In the genomic region with DNA sequence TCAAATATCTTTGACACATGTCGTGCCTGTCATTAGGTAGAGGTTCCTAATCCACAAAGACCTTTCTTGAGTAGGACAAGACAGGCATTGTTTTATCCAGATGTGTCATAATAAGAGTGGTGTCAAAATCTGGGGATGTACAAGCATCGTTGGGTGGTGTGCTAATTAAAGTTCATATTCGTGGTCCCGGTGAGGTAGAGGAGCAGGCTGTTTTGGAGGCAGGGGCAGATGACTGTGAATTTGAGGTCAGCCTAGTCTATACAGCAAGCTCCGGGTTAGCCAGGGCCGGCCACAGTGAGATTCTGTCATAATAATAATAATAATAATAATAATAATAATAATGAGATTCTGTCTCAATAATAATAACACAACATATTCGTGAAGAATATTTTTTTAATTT, we compare ENCODE assay signal across 8 mouse cellular contexts. TPM values are rescaled to one million over a fixed set of nuclear protein-coding genes. Genes with fewer than 3 reads are reported as not detected.
A peak's percentile ranks its signal among the peaks of the same experiment; 100 is the strongest.
DNase-seq lines count a peak whose midpoint lies in the region; ATAC-seq and TF ChIP-seq lines count a peak whose summit lies in the region.

No protein-coding gene starts in this region.

- 38% methylated on average over 7 of the region's 7 CpGs for WGBS in kidney, embryonic 15.5 days
- WGBS in bone marrow, adult 2 months = 7% methylated on average over 7 of the region's 7 CpGs
- 44% methylated on average over 7 of the region's 7 CpGs for WGBS in hindbrain, embryonic 15.5 days
- WGBS in midbrain, embryonic 16.5 days = 44% methylated on average over 7 of the region's 7 CpGs

- peaks cover 8% of the 10 kb centered on the region for H3K4me1 ChIP-seq in kidney, embryonic 15.5 days
- peaks cover 2% of the 10 kb centered on the region; the same call in 1 of the 2 replicates for H3K4me1 ChIP-seq in bone marrow, adult 2 months (ENCODE audit: control insufficient read depth, insufficient read depth, low read length)
- H3K4me1 ChIP-seq in hindbrain, embryonic 15.5 days (replicated peaks) = peaks cover 15% of the 10 kb centered on the region
- peaks cover 8% of the 10 kb centered on the region for H3K4me1 ChIP-seq in midbrain, embryonic 16.5 days (ENCODE audit: control insufficient read depth, insufficient read depth, low read length)

- peak overlapping the region; percentile 97 for H3K9ac ChIP-seq in kidney, embryonic 15.5 days
- peak overlapping the region; percentile 85 for H3K9ac ChIP-seq in hindbrain, embryonic 15.5 days
- peak overlapping the region; percentile 99 for H3K9ac ChIP-seq in midbrain, embryonic 16.5 days (ENCODE audit: low read depth, low read length)

- peak overlapping the region; percentile 60 for H3K4me2 ChIP-seq in kidney, embryonic 15.5 days
- H3K4me2 ChIP-seq in hindbrain, embryonic 15.5 days = peak overlapping the region; percentile 74
- H3K4me2 ChIP-seq in midbrain, embryonic 16.5 days (ENCODE audit: low read length) = peak overlapping the region; percentile 68

- no peak for DNase-seq in kidney, postnatal 36 days
- no peak for DNase-seq in frontal cortex, adult 2 months (ENCODE audit: extremely low spot score in 1 of 2, low spot score in 1 of 2)
- no peak for DNase-seq in gastrocnemius, postnatal 36 days

- TF ChIP-seq POLR2A in bone marrow, adult 2 months (IDR thresholded peaks at IDR 0.05; ENCODE audit: borderline replicate concordance, control insufficient read depth, low read depth, low read length) = no peak

- H3K36me3 ChIP-seq in kidney, embryonic 15.5 days = peaks cover 3% of the 10 kb centered on the region; the same call in 1 of the 2 replicates
- H3K36me3 ChIP-seq in hindbrain, embryonic 15.5 days = no peaks in the 10 kb centered on the region
- H3K36me3 ChIP-seq in midbrain, embryonic 16.5 days (ENCODE audit: control insufficient read depth, insufficient read depth, low read length) = no peaks in the 10 kb centered on the region

- no peaks in the 10 kb centered on the region for H3K27me3 ChIP-seq in kidney, embryonic 15.5 days
- no peaks in the 10 kb centered on the region for H3K27me3 ChIP-seq in hindbrain, embryonic 15.5 days
- no peaks in the 10 kb centered on the region for H3K27me3 ChIP-seq in midbrain, embryonic 16.5 days (ENCODE audit: control insufficient read depth, insufficient read depth, low read depth, low read length)

- ATAC-seq in kidney, embryonic 15.5 days (replicated peaks; ENCODE audit: low FRiP score) = no peak
- no peak for ATAC-seq in hindbrain, embryonic 15.5 days (ENCODE audit: low FRiP score, low read depth)
- ATAC-seq in midbrain, embryonic 16.5 days = 0 out of 2 replicates have a peak, but pooled peaks have one; percentile 29
- no peak for ATAC-seq in erythroid progenitor cell, adult 5-6 weeks (replicated peaks; ENCODE audit: low FRiP score, poor library complexity, severe bottlenecking)

- TF ChIP-seq CTCF in bone marrow, adult 2 months (IDR thresholded peaks at IDR 0.05; ENCODE audit: control insufficient read depth, insufficient read depth, low read length) = no peak

- H3K9me3 ChIP-seq in kidney, embryonic 15.5 days (replicated peaks) = no peaks in the 10 kb centered on the region
- H3K9me3 ChIP-seq in hindbrain, embryonic 15.5 days = no peaks in the 10 kb centered on the region
- H3K9me3 ChIP-seq in midbrain, embryonic 16.5 days (replicated peaks; ENCODE audit: control insufficient read depth, low read length, poor library complexity, severe bottlenecking) = no peaks in the 10 kb centered on the region

- peak overlapping the region; percentile 94 for H3K4me3 ChIP-seq in kidney, embryonic 15.5 days (replicated peaks)
- peak overlapping the region; percentile 100 for H3K4me3 ChIP-seq in bone marrow, adult 2 months (replicated peaks; ENCODE audit: control insufficient read depth, low read depth, low read length)
- peak overlapping the region; percentile 82 for H3K4me3 ChIP-seq in hindbrain, embryonic 15.5 days
- H3K4me3 ChIP-seq in midbrain, embryonic 16.5 days (ENCODE audit: low read depth, low read length) = peak overlapping the region; percentile 97

- intact Hi-C loops in gastrocnemius, postnatal 36 days (cut with DNase I) = no loop called here

- no peak overlapping the region for H3K27ac ChIP-seq in kidney, embryonic 15.5 days
- no peak overlapping the region for H3K27ac ChIP-seq in bone marrow, adult 2 months (ENCODE audit: control insufficient read depth, insufficient read depth, low read depth, low read length, poor library complexity)
- H3K27ac ChIP-seq in hindbrain, embryonic 15.5 days (replicated peaks) = no peak overlapping the region
- peak overlapping the region; percentile 93; the same call in 1 of the 2 replicates for H3K27ac ChIP-seq in midbrain, embryonic 16.5 days (ENCODE audit: low read length)

RNA-seq across cellular contexts. Expression of a gene that starts 5.9 kb away (rescaled TPM):
- 32.4 and 32.6 TPM in 2 replicates for polyA plus RNA-seq in kidney, embryonic 15.5 days (2015; fragmentation: Nextera tagmentation; extraction: Ambion mirVana)
- 33.1 and 66.0 TPM in 2 replicates for polyA plus RNA-seq in bone marrow, adult 2 months (2011; ENCODE audit: insufficient read depth, insufficient read length, low replicate concordance, missing spikeins)
- polyA plus RNA-seq in hindbrain, embryonic 15.5 days (2015; fragmentation: Nextera tagmentation; extraction: Ambion mirVana) = 35.9 and 36.8 TPM in 2 replicates
- 35.4 and 40.8 TPM in 2 replicates for polyA plus RNA-seq in midbrain, embryonic 16.5 days (2015; fragmentation: Nextera tagmentation; extraction: Ambion mirVana)
- polyA plus RNA-seq in frontal cortex, adult 2 months (2012; rRNA removed) = 67.2 TPM in 2 replicates
- total RNA-seq in gastrocnemius, postnatal 36 days (2021) = 10 to 100 TPM; 22.7 to 28.1 TPM
- total RNA-seq in erythroid progenitor cell, adult 5-6 weeks (2015; ENCODE audit: low replicate concordance) = 92.3 and 118 TPM in 2 replicates
- total RNA-seq in erythroid progenitor cell, adult 5-6 weeks (2017; ENCODE audit: low replicate concordance) = 148 and 163 TPM in 2 replicates

RNA-seq across cellular contexts. Expression of a gene that starts 21.0 kb away (rescaled TPM):
- 6.1 and 6.3 TPM in 2 replicates for polyA plus RNA-seq in kidney, embryonic 15.5 days (2015; fragmentation: Nextera tagmentation; extraction: Ambion mirVana)
- polyA plus RNA-seq in bone marrow, adult 2 months (2011; ENCODE audit: insufficient read depth, insufficient read length, low replicate concordance, missing spikeins) = 6.6 and 17.9 TPM in 2 replicates
- polyA plus RNA-seq in hindbrain, embryonic 15.5 days (2015; fragmentation: Nextera tagmentation; extraction: Ambion mirVana) = 12.2 and 13.3 TPM in 2 replicates
- polyA plus RNA-seq in midbrain, embryonic 16.5 days (2015; fragmentation: Nextera tagmentation; extraction: Ambion mirVana) = 12.3 and 14.0 TPM in 2 replicates
- 14.9 and 16.2 TPM in 2 replicates for polyA plus RNA-seq in frontal cortex, adult 2 months (2012; rRNA removed)
- 10 to 100 TPM in 1 of 2 experiments, 1 to 10 TPM in 1; 9.3 to 11.1 TPM for total RNA-seq in gastrocnemius, postnatal 36 days (2021)
- 2.9 and 3.2 TPM in 2 replicates for total RNA-seq in erythroid progenitor cell, adult 5-6 weeks (2015; ENCODE audit: low replicate concordance)
- 0.23 and 0.90 TPM in 2 replicates for total RNA-seq in erythroid progenitor cell, adult 5-6 weeks (2017; ENCODE audit: low replicate concordance)
